Mouse (Mus musculus) ovary, postnatal 14 days (tissue): Measurements from ENCODE around the gene Ehf.

Source experiments
- DNase-seq: peaks from one replicate; pipeline ENCODE4 v3.0.0; 2022; ENCODE audit warnings: low spot score

Gene Ehf

GRCm38 (mm10) chr2:103294526-103294925 is 8.6 kb downstream of the Ehf start:
- no peak for DNase-seq

GRCm38 (mm10) chr2:103293751-103294150 is 9.3 kb downstream of the Ehf start:
- no peak for DNase-seq

- no peak for DNase-seq
Observed at GRCm38 (mm10) chr2:103293214-103293613, 9.9 kb downstream of the Ehf start.

GRCm38 (mm10) chr2:103290705-103291269 is 12.3 kb downstream of the Ehf start:
- no peak for DNase-seq

- DNase-seq, result no peak
Observed at GRCm38 (mm10) chr2:103290167-103290566, 12.9 kb downstream of the Ehf start.

GRCm38 (mm10) chr2:103289407-103289950 is 13.6 kb downstream of the Ehf start:
- DNase-seq, result no peak

GRCm38 (mm10) chr2:103287716-103288115 is 15.4 kb downstream of the Ehf start:
- DNase-seq, result no peak

GRCm38 (mm10) chr2:103285561-103285960 is 17.5 kb downstream of the Ehf start:
- no peak for DNase-seq

GRCm38 (mm10) chr2:103283730-103284129 is 19.3 kb downstream of the Ehf start:
- no peak for DNase-seq

- DNase-seq, result no peak
Observed at GRCm38 (mm10) chr2:103282184-103282750, 20.8 kb downstream of the Ehf start.

GRCm38 (mm10) chr2:103279927-103280326 is 23.2 kb downstream of the Ehf start:
- DNase-seq, result no peak

GRCm38 (mm10) chr2:103278476-103278875 is 24.6 kb downstream of the Ehf start:
- DNase-seq, result no peak

GRCm38 (mm10) chr2:103277794-103278193 is 25.3 kb downstream of the Ehf start:
- no peak for DNase-seq

GRCm38 (mm10) chr2:103275316-103275960 is 27.6 kb downstream of the Ehf start:
- no peak for DNase-seq

- DNase-seq, result no peak
Observed at GRCm38 (mm10) chr2:103274803-103275202, 28.3 kb downstream of the Ehf start.

GRCm38 (mm10) chr2:103274270-103274669 is 28.8 kb downstream of the Ehf start:
- no peak for DNase-seq

- no peak for DNase-seq
Observed at GRCm38 (mm10) chr2:103271481-103271880, 31.6 kb downstream of the Ehf start.

GRCm38 (mm10) chr2:103270556-103271160 is 32.4 kb downstream of the Ehf start:
- DNase-seq, result no peak

- DNase-seq, result no peak
Observed at GRCm38 (mm10) chr2:103239086-103239485, 64.0 kb downstream of the Ehf start.

- no peak for DNase-seq
Observed at GRCm38 (mm10) chr2:103226781-103227180, 76.3 kb downstream of the Ehf start.

- DNase-seq, result no peak
Observed at GRCm38 (mm10) chr2:103220871-103221270, 82.2 kb downstream of the Ehf start.

GRCm38 (mm10) chr2:103218323-103218722 is 84.8 kb downstream of the Ehf start:
- DNase-seq, result no peak

- no peak for DNase-seq
Observed at GRCm38 (mm10) chr2:103215801-103216200, 87.3 kb downstream of the Ehf start.
